Mouse (Mus musculus) common myeloid progenitor, adult 5-6 weeks (primary cell): ENCODE results near the gene Cryzl2. TPM values are rescaled to one million over a fixed set of nuclear protein-coding genes. Genes with fewer than 3 reads are reported as not detected.
A peak's percentile ranks its signal among the peaks of the same experiment; 100 is the strongest.

ENCODE experiments used
- ATAC-seq: replicated peaks from 2 replicates; pipeline ENCODE4 v1.8.0; 2016; ENCODE audit warnings: low read depth, mild to moderate bottlenecking, moderate TSS enrichment, inconsistent platforms; ENCODE audit not compliant: poor library complexity, severe bottlenecking
- total RNA-seq: library from RNA; stranded (forward); fragments of 200-1000, 187-1606 nt; gene quantifications from 2 replicates; pipeline ENCODE4 v1.2.3, GENCODE M21; 2017

Cryzl2 gene
- total RNA-seq, 1 experiment from 2014 or later: 17.1 TPM

DNA sequence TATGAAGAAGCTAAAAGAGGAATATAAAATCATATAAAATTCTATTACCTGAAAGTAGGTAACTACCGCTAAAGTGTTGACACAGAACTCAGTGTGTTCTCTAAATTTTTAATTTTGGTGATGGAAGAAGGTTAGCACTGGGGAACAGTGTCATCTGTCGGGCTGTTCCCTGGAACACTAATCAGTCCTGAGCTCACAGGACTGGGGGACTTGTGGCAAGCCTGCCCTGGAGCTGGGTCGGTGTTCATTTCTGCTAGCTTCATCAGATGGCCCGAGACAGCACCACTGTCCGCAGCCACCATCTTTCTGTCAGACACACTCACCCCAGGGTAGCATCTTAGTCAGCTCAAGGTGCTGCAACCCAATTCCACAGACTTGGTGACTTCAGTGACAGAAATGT is 63.9 kb downstream of the Cryzl2 start:
- no peak for ATAC-seq

DNA sequence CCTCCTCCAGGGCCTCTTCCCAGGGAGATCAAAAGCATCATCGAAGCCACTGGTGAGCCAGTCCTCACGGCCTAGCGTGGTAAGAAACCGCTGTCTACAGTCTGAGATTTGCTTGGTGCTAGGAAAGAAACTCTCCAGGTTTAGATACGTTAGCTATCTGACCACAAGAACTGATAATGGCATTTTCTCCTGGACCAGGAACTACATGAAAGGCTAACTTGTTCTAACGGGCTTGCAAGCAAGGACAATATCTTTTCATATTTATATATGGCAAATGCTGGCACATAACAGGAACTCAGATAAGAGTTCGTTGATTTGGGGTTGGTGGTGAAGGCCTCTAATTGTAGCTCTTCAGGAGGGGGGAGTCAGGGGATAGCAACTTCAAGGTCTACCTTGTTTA is 66.4 kb downstream of the Cryzl2 start:
- peak; percentile 27; the same call in 1 of the 2 replicates for ATAC-seq

DNA sequence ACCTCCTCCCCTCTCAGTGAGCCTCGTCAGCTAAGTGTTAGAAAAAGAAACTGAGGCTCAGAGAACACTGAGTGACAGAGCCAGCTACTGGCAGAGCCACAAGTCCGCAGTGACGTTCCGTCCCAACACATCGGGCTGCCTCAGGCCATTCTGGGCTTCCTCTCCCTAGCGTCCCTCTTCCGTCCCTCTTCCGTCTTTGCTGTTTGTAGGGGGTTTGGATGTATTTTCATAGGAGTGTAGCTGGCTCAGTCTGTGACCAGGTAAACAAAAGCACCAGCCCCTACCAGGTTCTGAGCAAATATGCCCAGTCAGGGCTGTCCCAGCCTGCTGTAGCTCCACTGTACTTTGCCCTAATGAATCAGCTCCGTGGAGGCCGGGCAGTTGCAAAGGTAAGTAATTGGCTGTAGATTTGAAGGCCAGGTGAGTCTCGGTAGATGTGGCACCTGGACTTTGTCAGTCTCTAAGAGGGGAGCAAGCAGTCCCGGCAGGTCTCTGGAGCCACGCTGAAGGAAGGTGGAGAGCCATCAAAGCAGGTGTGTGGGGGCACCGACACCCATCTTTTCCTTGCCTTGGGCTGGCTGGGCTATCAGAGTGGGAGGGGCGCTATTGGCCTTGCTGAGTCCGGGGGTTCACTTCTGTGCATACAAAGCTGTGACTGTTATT is 67.4 kb downstream of the Cryzl2 start:
- no peak for ATAC-seq

DNA sequence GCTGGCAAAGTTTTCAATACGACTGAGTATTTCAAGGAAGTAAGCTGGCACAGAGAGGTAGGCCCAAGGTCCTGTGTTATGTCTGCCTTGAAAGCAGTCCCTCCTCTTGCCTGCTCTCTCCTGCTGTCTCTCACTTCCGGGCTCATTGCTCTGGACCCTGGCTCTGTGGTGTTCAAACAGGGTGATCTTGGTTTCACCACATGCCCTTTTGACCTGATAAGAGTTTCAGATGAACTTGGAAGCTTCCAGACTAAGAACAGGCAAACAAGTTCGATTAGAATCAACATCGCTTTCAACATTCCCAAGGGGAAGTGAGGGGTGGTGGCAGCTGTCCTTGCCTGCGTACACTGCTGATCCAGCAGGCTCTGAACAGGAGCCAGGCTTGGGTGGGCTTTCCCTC is 68.2 kb downstream of the Cryzl2 start:
- no peak for ATAC-seq

DNA sequence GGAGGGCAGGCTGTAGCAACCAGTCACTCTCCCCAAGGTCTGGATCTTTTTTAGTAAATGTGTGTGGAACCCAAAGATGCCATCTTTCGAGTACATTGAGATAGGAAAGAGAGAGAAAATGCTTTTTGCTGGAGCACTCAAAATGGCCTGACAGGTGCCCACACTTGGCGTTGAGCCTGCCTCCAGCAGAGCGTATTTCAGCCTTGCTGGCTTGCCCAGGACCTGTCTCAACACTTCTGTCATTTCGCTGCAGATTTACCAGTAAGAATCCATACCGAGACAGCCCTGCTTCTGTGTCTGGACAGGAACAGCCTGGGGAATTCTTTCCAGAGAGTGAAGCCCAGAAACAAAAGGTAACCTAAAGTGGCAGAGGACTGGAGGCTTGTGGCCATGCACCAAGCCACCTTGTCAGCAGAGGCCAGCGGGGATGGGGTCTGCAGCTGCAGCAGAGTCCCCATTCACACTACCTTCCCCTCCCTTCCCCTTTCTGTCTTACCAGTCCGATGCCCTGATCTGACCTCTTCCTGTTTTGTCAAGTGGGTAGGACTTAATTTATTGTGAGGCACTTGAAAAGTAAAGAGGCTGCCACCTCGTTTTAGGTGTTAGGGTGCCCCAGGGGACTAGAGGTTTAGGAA is 74.6 kb downstream of the Cryzl2 start:
- ATAC-seq: peak; percentile 87

DNA sequence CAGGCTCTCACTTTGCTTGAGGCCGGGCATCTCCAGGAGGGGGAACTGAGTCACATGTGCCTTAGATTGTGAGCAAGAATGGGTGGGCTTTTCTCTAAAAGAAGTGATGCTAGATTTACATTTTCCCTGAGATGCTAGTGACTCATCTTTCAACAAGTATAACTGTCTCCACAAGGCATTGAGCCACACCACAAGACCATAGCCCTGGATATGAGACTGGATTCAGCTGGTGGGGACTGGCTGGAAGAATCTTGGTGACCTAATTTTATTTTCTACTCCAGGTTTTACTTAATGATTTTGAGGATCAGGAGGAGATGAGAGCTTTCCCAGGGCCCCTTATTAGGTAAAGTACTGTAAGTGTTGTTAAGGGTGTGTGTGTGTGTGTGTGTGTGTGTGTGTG is 77.2 kb downstream of the Cryzl2 start:
- ATAC-seq: no peak

DNA sequence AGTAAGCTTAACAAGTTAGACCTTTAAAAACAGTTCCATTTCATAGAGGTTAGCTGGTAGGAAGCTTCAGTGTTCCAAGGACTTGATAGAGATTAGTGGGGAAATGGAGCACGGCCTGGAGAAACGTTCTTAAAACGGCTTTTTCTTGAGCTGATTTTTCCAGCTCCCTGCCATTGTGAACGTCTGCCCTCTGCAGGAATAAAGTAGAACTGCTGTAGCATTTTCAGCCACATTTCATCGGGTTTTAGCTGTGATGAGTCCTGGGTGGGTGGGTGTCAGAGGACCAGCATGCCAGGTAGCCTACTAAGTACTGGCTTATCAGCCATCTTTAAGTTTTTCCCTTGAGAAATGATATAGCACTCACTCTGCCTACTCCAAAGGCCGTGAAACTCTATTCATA is 78.1 kb downstream of the Cryzl2 start:
- ATAC-seq: peak; percentile 78

DNA sequence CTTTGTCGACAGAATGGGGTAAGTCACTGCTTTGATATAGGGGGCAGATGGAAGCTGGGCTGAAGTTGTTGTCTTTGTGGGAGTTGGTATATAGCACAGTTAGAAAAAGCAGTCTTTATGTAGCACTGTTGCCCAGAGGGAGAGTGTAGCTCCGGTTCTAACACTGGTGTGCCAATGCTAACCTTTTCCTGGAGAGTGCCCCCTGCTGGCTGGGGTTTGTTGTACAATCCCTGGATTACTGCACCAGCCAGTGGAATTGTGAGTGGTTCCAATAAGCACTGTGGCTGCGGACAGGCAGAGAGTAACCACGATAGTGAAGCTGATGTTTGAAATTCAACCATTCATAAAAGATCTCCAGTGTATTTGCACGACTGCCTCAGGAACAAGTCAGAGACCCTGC is 79.3 kb downstream of the Cryzl2 start:
- ATAC-seq: no peak; the same call in 1 of the 2 replicates

Other genes starting within 250 kb of the Cryzl2 start
- gene Rasal2, start 46.0 kb upstream of the Cryzl2 start, total RNA-seq: 2.4 TPM in 2 replicates
- gene Sec16b, start 48.2 kb downstream of the Cryzl2 start, total RNA-seq: 0.19 and 0.37 TPM in 2 replicates